Mouse (Mus musculus) limb, embryonic 14.5 days (tissue): ENCODE results near the gene Suds3. TPM values are rescaled to one million over a fixed set of nuclear protein-coding genes. Genes with fewer than 3 reads are reported as not detected.

Source experiments
- ATAC-seq: fragments of 200-750 bp; cut with Nextera tagmentation; 2 replicates; pipeline ENCODE4 v1.8.0; 2017; ENCODE audit warnings: low read depth, moderate number of reproducible peaks, moderate TSS enrichment; ENCODE audit not compliant: low FRiP score
- DNase-seq: peaks from one replicate; pipeline ENCODE4 v3.0.0-alpha.2; 2015; ENCODE audit warnings: low spot score
- H3K27ac ChIP-seq: fragments of 300-500 bp; sonication (generic); replicated peaks from 2 replicates; pipeline ENCODE4 v1.5.1; 2014; ENCODE audit warnings: low read depth, mild to moderate bottlenecking, low read length, moderate library complexity, mixed read lengths
- H3K27me3 ChIP-seq: fragments of 300-500 bp; sonication (generic); 2 replicates; pipeline ENCODE4 v1.6.1; 2014; ENCODE audit warnings: low read length, mixed read lengths; ENCODE audit not compliant: control insufficient read depth, insufficient read depth
- H3K36me3 ChIP-seq: fragments of 300-500 bp; sonication (generic); 2 replicates; pipeline ENCODE4 v1.6.1; 2014; ENCODE audit warnings: mild to moderate bottlenecking, low read length, moderate library complexity, mixed read lengths; ENCODE audit not compliant: control insufficient read depth, insufficient read depth
- H3K4me1 ChIP-seq: fragments of 300-500 bp; sonication (generic); 2 replicates; pipeline ENCODE4 v1.6.1; 2014; ENCODE audit warnings: antibody characterized with exemption, low read length, mixed read lengths; ENCODE audit not compliant: control insufficient read depth, insufficient read depth
- H3K4me2 ChIP-seq: fragments of 300-500 bp; sonication (generic); replicated peaks from 2 replicates; pipeline ENCODE4 v1.6.1; 2014; ENCODE audit warnings: low read depth, mild to moderate bottlenecking, low read length, moderate library complexity; ENCODE audit not compliant: severe bottlenecking
- H3K4me3 ChIP-seq: fragments of 300-500 bp; sonication (generic); replicated peaks from 2 replicates; pipeline ENCODE4 v1.5.1; 2014; ENCODE audit warnings: low read length
- H3K9ac ChIP-seq: fragments of 300-500 bp; sonication (generic); 2 replicates; pipeline ENCODE4 v1.6.1; 2014; ENCODE audit warnings: mild to moderate bottlenecking, low read depth, low read length, moderate library complexity; ENCODE audit not compliant: severe bottlenecking
- H3K9me3 ChIP-seq: fragments of 300-500 bp; sonication (generic); 2 replicates; pipeline ENCODE4 v1.6.1; 2016; ENCODE audit warnings: low read length; ENCODE audit not compliant: control insufficient read depth
- POLR2A ChIP-seq: fragments of 200-500 bp; IDR thresholded peaks from 2 replicates; pipeline ENCODE4 v1.8.0; 2012; ENCODE audit warnings: inconsistent platforms, mild to moderate bottlenecking, moderate library complexity, borderline replicate concordance; ENCODE audit not compliant: insufficient read depth, insufficient read length; ENCODE audit errors: extremely low read depth
- WGBS: fragments of 180-500 bp; shearing (Covaris S2); extraction: QIAGEN DNeasy Blood & Tissue Kit; methylation state at CpG from one replicate; pipeline ENCODE4 v1.1.7; 2014; 5-methylcytosine and 5-hydroxymethylcytosine counted together
- polyA plus RNA-seq, 2 experiments: library from polyadenylated mRNA; depleted of rRNA in 1 of 2; stranded (reverse) in 1 of 2; unstranded in 1 of 2; fragments of >200 nt; fragmentation: Nextera tagmentation in 1 of 2; extraction: Ambion mirVana in 1 of 2; gene quantifications; 2 replicates each; pipeline versions ENCODE4 v1.2.1 to v1.2.3; 2012 to 2014

Suds3 gene
- polyA plus RNA-seq, 2 experiments: 43.8 to 74.7 TPM

- no peaks in the 10 kb centered on the region for H3K9me3 ChIP-seq
- no peak overlapping the region for H3K27ac ChIP-seq
- no peaks in the 10 kb centered on the region for H3K36me3 ChIP-seq
- no peak for TF ChIP-seq POLR2A
- H3K4me3 ChIP-seq: no peak overlapping the region
- H3K4me1 ChIP-seq: no peaks in the 10 kb centered on the region
- H3K27me3 ChIP-seq: no peaks in the 10 kb centered on the region
- ATAC-seq: no peak
- H3K4me2 ChIP-seq: no peak overlapping the region
- H3K9ac ChIP-seq: no peak overlapping the region
- 46% methylated on average over 6 of the region's 6 CpGs for WGBS
- no peak for DNase-seq
These were observed 43.9 kb upstream of the Suds3 start for GRCm38 (mm10) chr5:117159805-117160291.

GRCm38 (mm10) chr5:117159326-117159725 lies 43.4 kb upstream of the Suds3 start:
- Histone ChIP-seq H3K9me3 (no peaks in the 10 kb centered on the region), H3K36me3 (no peaks in the 10 kb centered on the region), H3K27me3 (no peaks in the 10 kb centered on the region), H3K27ac (no peak overlapping the region), H3K4me2 (no peak overlapping the region), H3K9ac (no peak overlapping the region), H3K4me1 (no peaks in the 10 kb centered on the region), H3K4me3 (no peak overlapping the region)
- no peak for TF ChIP-seq POLR2A
- DNase-seq (no peak), ATAC-seq (no peak)
- WGBS: 53% methylated on average over 8 of the region's 8 CpGs

GRCm38 (mm10) chr5:117158335-117159018 lies 42.6 kb upstream of the Suds3 start:
- TF ChIP-seq POLR2A: no peak
- WGBS: 63% methylated on average over 7 of the region's 7 CpGs
- ATAC-seq (no peak), DNase-seq (no peak)
- no peaks in the 10 kb centered on the region for H3K9me3 ChIP-seq
- no peak overlapping the region for H3K9ac ChIP-seq
- H3K4me3 ChIP-seq: no peak overlapping the region
- no peaks in the 10 kb centered on the region for H3K27me3 ChIP-seq
- H3K4me1 ChIP-seq: no peaks in the 10 kb centered on the region
- H3K27ac ChIP-seq: 0 out of 2 replicates have a peak overlapping the region, but pooled peaks have one; percentile 13
- H3K4me2 ChIP-seq: no peak overlapping the region
- no peaks in the 10 kb centered on the region for H3K36me3 ChIP-seq

- no peaks in the 10 kb centered on the region for H3K27me3 ChIP-seq
- no peak for TF ChIP-seq POLR2A
- no peak overlapping the region for H3K4me2 ChIP-seq
- H3K4me1 ChIP-seq: no peaks in the 10 kb centered on the region
- 66% methylated on average over 15 of the region's 15 CpGs for WGBS
- no peak overlapping the region for H3K4me3 ChIP-seq
- H3K36me3 ChIP-seq: no peaks in the 10 kb centered on the region
- peak; percentile 67 for ATAC-seq
- H3K9me3 ChIP-seq: no peaks in the 10 kb centered on the region
- H3K27ac ChIP-seq: no peak overlapping the region
- DNase-seq: peak; percentile 77
- H3K9ac ChIP-seq: no peak overlapping the region
These were observed 37.7 kb upstream of the Suds3 start for GRCm38 (mm10) chr5:117153527-117154091.

- Histone ChIP-seq H3K4me3 (no peak overlapping the region), H3K27me3 (no peaks in the 10 kb centered on the region), H3K9ac (no peak overlapping the region), H3K9me3 (no peaks in the 10 kb centered on the region), H3K27ac (no peak overlapping the region), H3K36me3 (no peaks in the 10 kb centered on the region), H3K4me2 (no peak overlapping the region), H3K4me1 (no peaks in the 10 kb centered on the region)
- no peak for ATAC-seq
- TF ChIP-seq POLR2A: no peak
- DNase-seq: no peak
These were observed 37.0 kb upstream of the Suds3 start for GRCm38 (mm10) chr5:117152944-117153343.
